Mouse (Mus musculus) kidney, embryonic 16.5 days (tissue): ENCODE results near the gene Cd86. TPM values are rescaled to one million over a fixed set of nuclear protein-coding genes. Genes with fewer than 3 reads are reported as not detected.
A peak's percentile ranks its signal among the peaks of the same experiment; 100 is the strongest.

Source experiments
- ATAC-seq: fragments of 200-750 bp; cut with Nextera tagmentation; 2 replicates; pipeline ENCODE4 v1.8.0; 2017; ENCODE audit warnings: moderate TSS enrichment; ENCODE audit not compliant: low FRiP score, low TSS enrichment
- H3K27ac ChIP-seq: fragments of 300-500 bp; sonication (generic); 2 replicates; pipeline ENCODE4 v1.5.1; 2014; ENCODE audit warnings: low read length
- H3K27me3 ChIP-seq: fragments of 300-500 bp; sonication (generic); 2 replicates; pipeline ENCODE4 v1.6.1; 2014; ENCODE audit warnings: low read length, control low read depth, mixed read lengths; ENCODE audit not compliant: insufficient read depth
- H3K36me3 ChIP-seq: fragments of 300-500 bp; sonication (generic); 2 replicates; pipeline ENCODE4 v1.6.1; 2014; ENCODE audit warnings: low read length, control low read depth, mixed read lengths; ENCODE audit not compliant: insufficient read depth
- H3K4me1 ChIP-seq: fragments of 300-500 bp; sonication (generic); 2 replicates; pipeline ENCODE4 v1.6.1; 2014; ENCODE audit warnings: low read length, control low read depth, mixed read lengths; ENCODE audit not compliant: insufficient read depth
- H3K4me2 ChIP-seq: fragments of 300-500 bp; sonication (generic); replicated peaks from 2 replicates; pipeline ENCODE4 v1.6.1; 2014; ENCODE audit warnings: low read depth, low read length
- H3K4me3 ChIP-seq: fragments of 300-500 bp; sonication (generic); 2 replicates; pipeline ENCODE4 v1.5.1; 2014; ENCODE audit warnings: mild to moderate bottlenecking, low read length
- H3K9ac ChIP-seq: fragments of 300-500 bp; sonication (generic); replicated peaks from 2 replicates; pipeline ENCODE4 v1.6.1; 2014; ENCODE audit warnings: low read length
- H3K9me3 ChIP-seq: fragments of 300-500 bp; sonication (generic); 2 replicates; pipeline ENCODE4 v1.6.1; 2016; ENCODE audit warnings: low read length, control low read depth
- WGBS: fragments of 180-500 bp; shearing (Covaris S2); extraction: QIAGEN DNeasy Blood & Tissue Kit; methylation state at CpG from one replicate; pipeline ENCODE4 v1.1.7; 2014; 5-methylcytosine and 5-hydroxymethylcytosine counted together
- polyA plus RNA-seq: library from polyadenylated mRNA; unstranded; fragments of >200 nt; fragmentation: Nextera tagmentation; extraction: Ambion mirVana; gene quantifications from 2 replicates; pipeline ENCODE4 v1.2.1, GENCODE M21; 2015

The Cd86 gene
- polyA plus RNA-seq, 1 experiment from 2014 or later, result 2.2 TPM

- H3K27me3 ChIP-seq, result no peaks in the 10 kb centered on the region
- H3K9ac ChIP-seq, result no peak overlapping the region
- no peak overlapping the region for H3K4me3 ChIP-seq
- peak; percentile 57; the same call in 1 of the 2 replicates for ATAC-seq
- H3K27ac ChIP-seq, result no peak overlapping the region
- H3K4me1 ChIP-seq, result no peaks in the 10 kb centered on the region
- no peak overlapping the region for H3K4me2 ChIP-seq
- no peaks in the 10 kb centered on the region for H3K9me3 ChIP-seq
- 77% methylated on average over 3 of the region's 3 CpGs for WGBS
- H3K36me3 ChIP-seq, result no peaks in the 10 kb centered on the region
Observed at GRCm38 (mm10) chr16:36622320-36622719, 43.6 kb downstream of the Cd86 start.

GRCm38 (mm10) chr16:36621108-36621507 lies 44.8 kb downstream of the Cd86 start:
- H3K9ac ChIP-seq, result no peak overlapping the region
- H3K9me3 ChIP-seq, result no peaks in the 10 kb centered on the region
- ATAC-seq, result no peak
- no peak overlapping the region for H3K4me3 ChIP-seq
- 83% methylated on average over 3 of the region's 3 CpGs for WGBS
- H3K4me2 ChIP-seq, result no peak overlapping the region
- no peaks in the 10 kb centered on the region for H3K4me1 ChIP-seq
- no peaks in the 10 kb centered on the region for H3K36me3 ChIP-seq
- H3K27ac ChIP-seq, result no peak overlapping the region
- H3K27me3 ChIP-seq, result no peaks in the 10 kb centered on the region

GRCm38 (mm10) chr16:36613701-36614100 lies 52.2 kb downstream of the Cd86 start:
- no peak overlapping the region for H3K4me2 ChIP-seq
- no peaks in the 10 kb centered on the region for H3K9me3 ChIP-seq
- H3K9ac ChIP-seq, result no peak overlapping the region
- WGBS, result 76% methylated on average over 2 of the region's 2 CpGs
- H3K27ac ChIP-seq, result no peak overlapping the region
- no peaks in the 10 kb centered on the region for H3K27me3 ChIP-seq
- no peaks in the 10 kb centered on the region for H3K36me3 ChIP-seq
- no peaks in the 10 kb centered on the region for H3K4me1 ChIP-seq
- ATAC-seq, result no peak
- H3K4me3 ChIP-seq, result no peak overlapping the region

GRCm38 (mm10) chr16:36602632-36603031 lies 63.2 kb downstream of the Cd86 start:
- ATAC-seq, result no peak
- H3K4me1 ChIP-seq, result no peaks in the 10 kb centered on the region
- WGBS, result 64% methylated on average over 3 of the region's 3 CpGs
- no peak overlapping the region for H3K9ac ChIP-seq
- H3K9me3 ChIP-seq, result no peaks in the 10 kb centered on the region
- no peak overlapping the region for H3K4me2 ChIP-seq
- no peak overlapping the region for H3K27ac ChIP-seq
- H3K36me3 ChIP-seq, result no peaks in the 10 kb centered on the region
- no peak overlapping the region for H3K4me3 ChIP-seq
- H3K27me3 ChIP-seq, result no peaks in the 10 kb centered on the region

GRCm38 (mm10) chr16:36598265-36598664 lies 67.6 kb downstream of the Cd86 start:
- no peak overlapping the region for H3K27ac ChIP-seq
- ATAC-seq, result no peak
- H3K4me3 ChIP-seq, result no peak overlapping the region
- H3K36me3 ChIP-seq, result no peaks in the 10 kb centered on the region
- H3K4me2 ChIP-seq, result no peak overlapping the region
- H3K9me3 ChIP-seq, result no peaks in the 10 kb centered on the region
- WGBS, result 65% methylated on average over 4 of the region's 4 CpGs
- H3K9ac ChIP-seq, result no peak overlapping the region
- H3K27me3 ChIP-seq, result no peaks in the 10 kb centered on the region
- H3K4me1 ChIP-seq, result no peaks in the 10 kb centered on the region

GRCm38 (mm10) chr16:36596671-36597410 lies 69.0 kb downstream of the Cd86 start:
- Histone ChIP-seq H3K36me3 (no peaks in the 10 kb centered on the region), H3K27me3 (no peaks in the 10 kb centered on the region), H3K9me3 (no peaks in the 10 kb centered on the region), H3K27ac (no peak overlapping the region), H3K4me3 (no peak overlapping the region), H3K4me1 (no peaks in the 10 kb centered on the region), H3K9ac (no peak overlapping the region), H3K4me2 (no peak overlapping the region)
- no peak for ATAC-seq
- 86% methylated on average over 10 of the region's 10 CpGs for WGBS

GRCm38 (mm10) chr16:36589898-36590297 lies 76.0 kb downstream of the Cd86 start:
- WGBS, result 85% methylated on average over 1 of the region's 1 CpGs
- ATAC-seq, result no peak

GRCm38 (mm10) chr16:36587971-36588370 lies 77.9 kb downstream of the Cd86 start:
- ATAC-seq, result no peak
- H3K27me3 ChIP-seq, result no peaks in the 10 kb centered on the region
- WGBS, result 48% methylated on average over 4 of the region's 4 CpGs

More at GRCm38 (mm10) chr16:36589898-36590297, 76.0 kb downstream of the Cd86 start:
- Histone ChIP-seq H3K4me1 (no peaks in the 10 kb centered on the region), H3K9ac (no peak overlapping the region), H3K4me2 (no peak overlapping the region), H3K27me3 (no peaks in the 10 kb centered on the region), H3K36me3 (no peaks in the 10 kb centered on the region), H3K9me3 (no peaks in the 10 kb centered on the region), H3K27ac (no peak overlapping the region), H3K4me3 (no peak overlapping the region)

GRCm38 (mm10) chr16:36582073-36582472 lies 83.8 kb downstream of the Cd86 start:
- 68% methylated on average over 3 of the region's 3 CpGs for WGBS
- no peak overlapping the region for H3K9ac ChIP-seq
- H3K27ac ChIP-seq, result no peak overlapping the region
- H3K36me3 ChIP-seq, result no peaks in the 10 kb centered on the region
- H3K27me3 ChIP-seq, result no peaks in the 10 kb centered on the region
- H3K4me1 ChIP-seq, result no peaks in the 10 kb centered on the region
- ATAC-seq, result no peak
- no peak overlapping the region for H3K4me3 ChIP-seq
- no peak overlapping the region for H3K4me2 ChIP-seq
- H3K9me3 ChIP-seq, result no peaks in the 10 kb centered on the region

More at GRCm38 (mm10) chr16:36587971-36588370, 77.9 kb downstream of the Cd86 start:
- H3K4me1 ChIP-seq, result no peaks in the 10 kb centered on the region
- H3K9me3 ChIP-seq, result no peaks in the 10 kb centered on the region
- H3K4me2 ChIP-seq, result no peak overlapping the region
- H3K9ac ChIP-seq, result no peak overlapping the region
- H3K27ac ChIP-seq, result no peak overlapping the region
- H3K4me3 ChIP-seq, result no peak overlapping the region
- H3K36me3 ChIP-seq, result no peaks in the 10 kb centered on the region

- H3K4me1 ChIP-seq, result no peaks in the 10 kb centered on the region
- WGBS, result 50% methylated on average over 8 of the region's 8 CpGs
Observed at GRCm38 (mm10) chr16:36571942-36572341, 93.9 kb downstream of the Cd86 start.

More at GRCm38 (mm10) chr16:36571942-36572341, 93.9 kb downstream of the Cd86 start:
- H3K9me3 ChIP-seq, result no peaks in the 10 kb centered on the region
- H3K27ac ChIP-seq, result no peak overlapping the region
- H3K9ac ChIP-seq, result no peak overlapping the region
- H3K27me3 ChIP-seq, result no peaks in the 10 kb centered on the region
- H3K4me3 ChIP-seq, result no peak overlapping the region
- ATAC-seq, result no peak
- H3K4me2 ChIP-seq, result no peak overlapping the region
- no peaks in the 10 kb centered on the region for H3K36me3 ChIP-seq
